10 mouse cellular contexts compared by ENCODE assay signal in genomic region chr10:68119285-68119684, GRCm38 (mm10).
DNase-seq lines count a peak whose midpoint lies in the region; ATAC-seq lines count a peak whose summit lies in the region.
"Had no signal": no experiment of that assay in that cellular context is flagged by ENCODE, and none has a peak within 500 bp of the region (broad histone marks: within the 10 kb centered on the region; RNA-seq: fewer than 3 reads in every experiment).

No protein-coding gene starts in this region.

- ATAC-seq in activated CD4-positive, CD25-positive, alpha-beta regulatory T cell, adult 4 months: peak; percentile 85
- peak; percentile 39; the same call in 1 of the 2 replicates for ATAC-seq in liver, embryonic 11.5 days (replicated peaks; ENCODE audit: low FRiP score)
- ATAC-seq in forebrain, embryonic 12.5 days (ENCODE audit: low FRiP score): no peak

- intact Hi-C loops in gastrocnemius, postnatal 14 days (cut with DNase I; ENCODE audit: low total_unique reads): no loop called here

- H3K9ac ChIP-seq in liver, embryonic 11.5 days (ENCODE audit: low read depth, low read length): no peak overlapping the region
- H3K9ac ChIP-seq in forebrain, embryonic 12.5 days: no peak overlapping the region
- H3K9ac ChIP-seq: embryonic facial prominence, embryonic 15.5 days had no signal

- H3K4me1 ChIP-seq in liver, embryonic 11.5 days (replicated peaks; ENCODE audit: control insufficient read depth, insufficient read depth, low read length): 0 out of 2 replicates have a peak, but pooled peaks cover 3% of the 10 kb centered on the region
- no peaks in the 10 kb centered on the region for H3K4me1 ChIP-seq in forebrain, embryonic 12.5 days
- H3K4me1 ChIP-seq: embryonic facial prominence, embryonic 15.5 days had no signal

- H3K4me3 ChIP-seq in liver, embryonic 11.5 days (ENCODE audit: low read depth, low read length): no peak overlapping the region
- no peak overlapping the region for H3K4me3 ChIP-seq in forebrain, embryonic 12.5 days (replicated peaks)
- H3K4me3 ChIP-seq: embryonic facial prominence, embryonic 15.5 days had no signal

- WGBS in liver, embryonic 11.5 days: 56% methylated on average over 6 of the region's 6 CpGs
- WGBS in forebrain, embryonic 12.5 days: 89% methylated on average over 6 of the region's 6 CpGs

- DNase-seq in kidney, postnatal 4 days: peak; percentile 21 to 42
- DNase-seq in kidney, adult 8-10 months: no peak
- DNase-seq in liver, embryonic 11.5 days (ENCODE audit: low spot score): no peak
- DNase-seq in spleen, postnatal 36 days (ENCODE audit: low spot score in 2 of 2): peak; percentile 68 to 78
- DNase-seq in gastrocnemius, postnatal 14 days: no peak
- DNase-seq in adipocyte (ENCODE audit: low spot score): no peak

- H3K9me3 ChIP-seq in liver, embryonic 11.5 days (ENCODE audit: control insufficient read depth, low read length): no peaks in the 10 kb centered on the region
- no peaks in the 10 kb centered on the region for H3K9me3 ChIP-seq in forebrain, embryonic 12.5 days
- H3K9me3 ChIP-seq: embryonic facial prominence, embryonic 15.5 days had no signal

- H3K4me2 ChIP-seq in liver, embryonic 11.5 days: no peak overlapping the region
- H3K4me2 ChIP-seq in forebrain, embryonic 12.5 days: no peak overlapping the region
- H3K4me2 ChIP-seq: embryonic facial prominence, embryonic 15.5 days had no signal

- no peak overlapping the region for H3K27ac ChIP-seq in liver, embryonic 11.5 days (ENCODE audit: low read depth, low read length)
- no peak overlapping the region for H3K27ac ChIP-seq in forebrain, embryonic 12.5 days
- H3K27ac ChIP-seq: embryonic facial prominence, embryonic 15.5 days had no signal

- no peaks in the 10 kb centered on the region for H3K27me3 ChIP-seq in liver, embryonic 11.5 days (replicated peaks; ENCODE audit: control insufficient read depth, insufficient read depth, low read length)
- H3K27me3 ChIP-seq in forebrain, embryonic 12.5 days: no peaks in the 10 kb centered on the region
- H3K27me3 ChIP-seq: embryonic facial prominence, embryonic 15.5 days had no signal

- H3K36me3 ChIP-seq in liver, embryonic 11.5 days (ENCODE audit: control insufficient read depth, insufficient read depth, low read length): peaks cover 4% of the 10 kb centered on the region; the same call in 1 of the 2 replicates
- 0 out of 2 replicates have a peak, but pooled peaks cover 3% of the 10 kb centered on the region for H3K36me3 ChIP-seq in forebrain, embryonic 12.5 days (replicated peaks)
- H3K36me3 ChIP-seq: G1E had no signal

Comparison
In these comparisons a context has a peak if more than half of its experiments do, and no peak if none do; other contexts are left out.
1. DNase-seq: peak in kidney, postnatal 4 days (2 of 2) and spleen, postnatal 36 days (2 of 2); none in kidney, adult 8-10 months (0 of 2), liver, embryonic 11.5 days (single experiment), gastrocnemius, postnatal 14 days (single experiment) and adipocyte (single experiment).